Mouse (Mus musculus) WW6 (cell line): ENCODE results near the gene Vat1l.

Source experiments
- DNase-seq: peaks from one replicate; pipeline ENCODE4 v3.0.0-alpha.2; 2013; ENCODE audit warnings: low read depth, low spot score

Gene Vat1l

GRCm38 (mm10) chr8:114295749-114296067, 90.3 kb downstream of the Vat1l start:
- DNase-seq, result no peak

DNA sequence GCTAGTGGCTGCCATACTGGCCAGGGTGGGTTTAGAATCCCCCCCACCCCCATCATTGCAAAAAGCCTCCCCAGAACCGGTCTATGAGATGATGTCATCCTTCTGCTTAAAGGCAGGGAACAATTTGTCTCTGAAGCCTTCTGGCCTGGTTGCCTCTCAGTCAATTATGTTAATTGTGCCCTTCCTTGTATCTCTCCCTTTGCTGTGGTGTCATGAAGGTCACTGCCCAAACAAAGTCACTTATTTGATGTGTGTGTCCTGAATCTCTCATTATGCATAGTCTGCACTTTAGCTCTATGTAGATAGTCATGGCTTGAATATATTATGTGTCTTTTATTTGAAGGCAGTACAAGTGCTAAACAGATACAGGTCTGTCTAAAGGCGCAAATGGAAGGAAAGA, 92.8 kb downstream of the Vat1l start:
- DNase-seq, result no peak

- DNase-seq, result no peak
Observed at GRCm38 (mm10) chr8:114300072-114300471, 94.7 kb downstream of the Vat1l start.

DNA sequence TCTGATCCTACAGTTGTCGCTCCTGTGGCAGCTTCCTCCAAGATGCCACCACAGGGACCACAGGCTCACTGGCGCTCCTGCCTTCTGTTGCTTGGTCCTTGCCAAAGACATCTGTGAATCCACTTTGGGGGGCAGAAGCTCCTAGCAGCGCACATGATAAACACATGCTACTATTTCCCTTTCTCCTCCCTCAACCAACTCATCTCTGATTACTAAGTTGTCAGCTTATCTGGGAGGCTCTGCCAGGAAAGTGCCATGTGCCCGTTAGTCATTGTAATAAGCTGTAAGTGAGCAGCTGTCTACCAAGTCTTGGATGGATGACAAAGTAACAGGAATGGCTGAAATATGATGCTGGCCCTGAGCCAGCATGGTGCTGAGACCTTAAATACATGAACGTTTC, 100.9 kb downstream of the Vat1l start:
- DNase-seq, result no peak

DNA sequence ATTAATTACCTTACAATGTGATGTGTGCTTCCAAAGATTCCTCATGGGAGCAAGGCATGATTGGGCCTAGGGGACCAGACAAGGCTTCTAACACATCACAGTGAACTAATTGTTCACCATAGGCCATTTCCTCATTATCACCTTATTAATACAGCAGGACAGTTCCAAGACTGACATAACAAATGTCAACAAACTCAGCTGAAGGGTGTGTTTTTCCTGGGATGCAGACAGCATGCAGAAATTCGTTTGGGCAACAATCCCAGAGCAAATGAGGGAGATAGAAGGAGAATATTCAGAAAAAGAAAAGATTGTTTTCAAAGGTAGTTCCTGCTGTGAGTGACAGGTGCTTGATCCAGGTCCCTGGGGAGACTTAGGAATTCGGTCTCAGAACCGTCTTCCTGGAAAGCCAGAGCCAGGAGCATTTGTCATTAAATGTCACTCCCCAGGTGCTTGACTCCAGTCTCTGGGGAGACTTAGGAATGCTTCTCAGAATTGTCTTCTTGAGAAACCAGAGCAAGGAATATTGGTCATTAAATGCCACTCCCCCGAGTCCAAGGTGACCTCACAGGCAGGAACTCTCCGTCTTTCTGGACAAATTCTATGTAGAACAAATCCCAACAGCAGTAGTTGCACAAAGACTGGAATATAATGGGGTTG, 109.4 kb downstream of the Vat1l start:
- DNase-seq, result no peak

GRCm38 (mm10) chr8:114318161-114318560, 112.7 kb downstream of the Vat1l start:
- DNase-seq, result no peak

- no peak for DNase-seq
Observed at GRCm38 (mm10) chr8:114322096-114322495, 116.7 kb downstream of the Vat1l start.

- no peak for DNase-seq
Observed at GRCm38 (mm10) chr8:114331928-114332327, 126.5 kb downstream of the Vat1l start.

GRCm38 (mm10) chr8:114332949-114333348, 127.5 kb downstream of the Vat1l start:
- DNase-seq, result no peak

- no peak for DNase-seq
Observed at GRCm38 (mm10) chr8:114335721-114336120, 130.3 kb downstream of the Vat1l start.

- DNase-seq, result peak; percentile 18
Observed at GRCm38 (mm10) chr8:114342276-114342675, 136.9 kb downstream of the Vat1l start.

- no peak for DNase-seq
Observed at GRCm38 (mm10) chr8:114344789-114345188, 139.4 kb downstream of the Vat1l start.

DNA sequence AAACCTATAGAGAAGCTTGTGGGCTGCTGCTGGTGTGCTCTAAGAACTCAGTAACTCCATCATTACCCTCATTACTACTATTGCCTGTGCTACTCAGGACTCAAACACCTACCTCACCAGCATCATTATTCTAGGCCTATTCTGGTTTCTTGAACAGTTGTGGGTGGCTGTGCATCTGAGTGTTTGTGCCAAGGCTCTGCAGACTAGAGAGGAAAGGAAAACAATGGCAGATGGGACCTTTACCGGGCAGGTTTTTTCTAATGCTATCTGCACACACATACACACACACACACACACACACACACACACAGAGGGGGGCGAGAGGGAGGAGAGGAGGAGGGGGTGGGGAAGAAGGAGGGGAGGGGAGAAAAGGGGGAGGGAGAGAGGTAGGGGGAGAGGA, 140.6 kb downstream of the Vat1l start:
- DNase-seq, result no peak

GRCm38 (mm10) chr8:114351643-114352427, 146.4 kb downstream of the Vat1l start:
- DNase-seq, result no peak

GRCm38 (mm10) chr8:114360506-114360905, 155.1 kb downstream of the Vat1l start:
- DNase-seq, result no peak

DNA sequence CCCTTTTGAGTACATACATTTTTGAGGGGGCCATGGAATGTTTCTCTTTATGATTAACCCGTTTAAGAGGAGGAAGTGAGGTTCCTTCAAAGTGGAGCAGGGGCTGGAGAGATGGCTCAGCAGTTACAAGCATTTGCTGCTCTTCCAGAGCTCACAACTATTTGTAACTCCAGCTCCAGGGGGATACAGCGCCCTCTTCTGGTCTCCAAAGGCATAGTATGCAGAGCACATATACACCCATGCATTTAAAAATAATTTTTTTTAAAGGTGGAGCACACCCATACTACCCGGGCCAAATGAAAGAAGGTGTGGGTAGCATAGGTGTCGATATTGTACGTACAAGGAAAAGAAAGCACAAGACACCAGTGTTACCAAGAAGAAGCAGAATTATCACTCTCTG, 157.8 kb downstream of the Vat1l start:
- DNase-seq, result no peak

DNA sequence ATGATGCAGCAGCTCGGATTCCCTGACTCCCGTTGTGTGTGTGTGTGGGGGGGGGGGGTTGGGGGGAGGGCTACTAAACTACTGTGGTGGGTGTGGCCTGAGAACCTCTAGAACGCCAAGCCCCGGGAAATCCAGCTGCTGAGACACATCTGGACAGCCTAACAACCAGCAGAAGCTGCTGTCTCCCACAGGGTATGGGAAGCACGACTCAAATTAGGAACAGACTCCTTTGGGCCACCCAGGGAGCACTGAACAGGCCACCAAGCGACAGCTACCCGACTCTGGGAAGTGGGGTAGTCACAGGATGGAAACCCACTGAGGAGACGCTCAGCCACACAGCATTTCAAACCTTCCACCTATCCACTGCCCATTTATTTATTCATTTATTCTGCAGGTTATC, 158.2 kb downstream of the Vat1l start:
- no peak for DNase-seq

DNA sequence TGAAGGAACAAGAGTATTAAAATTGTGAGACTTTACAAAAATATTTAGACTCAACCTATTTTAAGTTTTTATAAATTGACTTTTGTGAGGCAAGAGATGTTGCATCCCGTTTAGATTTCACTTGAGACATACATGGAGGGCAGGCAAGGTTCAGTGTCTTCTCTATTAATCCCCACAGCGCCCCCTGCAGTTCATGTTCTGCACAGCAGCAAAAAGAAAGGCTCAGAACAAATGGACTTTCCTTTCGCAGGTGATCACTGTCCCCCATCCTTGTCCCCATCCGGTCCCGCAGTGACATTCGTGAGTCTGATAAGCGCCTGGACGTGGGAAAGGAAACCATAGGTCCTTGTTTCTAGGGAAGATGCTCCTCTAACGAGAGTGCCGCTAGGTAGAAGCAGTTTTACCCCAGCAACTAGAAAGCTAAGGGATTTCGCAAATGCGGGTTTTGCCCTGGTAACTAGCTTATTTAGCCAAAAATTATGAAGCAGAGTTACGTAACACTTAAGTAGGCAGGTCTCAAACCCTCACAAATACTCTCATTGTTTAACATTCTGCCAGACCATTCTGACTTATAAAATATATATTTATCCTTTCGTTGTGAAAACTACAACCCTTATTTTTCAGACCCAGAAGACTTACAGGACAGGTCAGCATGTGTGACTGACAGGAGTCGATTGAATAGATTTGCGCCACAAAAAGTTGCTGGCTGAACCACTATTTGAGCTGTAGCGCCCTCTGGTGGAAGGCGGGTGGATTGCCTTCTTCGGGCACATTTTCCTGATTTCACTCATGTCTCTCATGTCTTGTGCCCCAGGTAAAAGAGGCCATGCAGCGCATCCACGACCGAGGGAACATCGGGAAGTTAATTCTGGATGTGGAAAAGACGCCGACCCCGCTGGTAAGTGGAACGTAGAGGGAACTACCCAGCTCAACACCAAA, 163.9 kb downstream of the Vat1l start:
- peak; percentile 58 for DNase-seq

GRCm38 (mm10) chr8:114374390-114374789, 169.0 kb downstream of the Vat1l start:
- no peak for DNase-seq

DNA sequence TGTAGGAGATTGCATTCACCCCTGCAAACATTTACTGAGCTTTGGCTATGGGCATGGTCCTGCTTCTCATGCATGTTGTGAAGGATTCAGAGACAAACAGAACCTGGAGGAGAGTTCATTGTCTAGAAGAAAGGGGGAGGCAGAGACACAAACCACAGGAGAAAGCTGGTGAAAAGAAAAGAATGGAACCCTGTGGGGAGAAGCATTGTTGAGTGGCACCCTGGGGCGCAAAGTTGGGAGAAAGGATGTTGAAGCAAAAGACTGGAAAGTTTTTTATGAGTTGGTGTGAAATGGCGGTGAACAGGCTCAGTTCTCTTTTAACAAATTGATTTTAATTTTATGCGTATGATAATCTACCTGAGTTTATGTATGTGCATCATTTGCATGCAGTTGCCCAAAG, 178.8 kb downstream of the Vat1l start:
- DNase-seq, result no peak

- no peak for DNase-seq
Observed at GRCm38 (mm10) chr8:114387494-114387893, 182.1 kb downstream of the Vat1l start.
